Mouse (Mus musculus) heart, postnatal 4 days (tissue): Measurements from ENCODE around the gene Spink8. TPM values are rescaled to one million over a fixed set of nuclear protein-coding genes. Genes with fewer than 3 reads are reported as not detected.
"Not testable (repeated sequence)": the region's sequence is repeated elsewhere in the genome, so short reads cannot be mapped to it uniquely, and the experiment has no call there.

Source experiments
- DNase-seq: peaks from one replicate; pipeline ENCODE4 v3.0.0; 2021
- total RNA-seq, 2 experiments: library from RNA; stranded (reverse); gene quantifications; 2 replicates each; pipeline ENCODE4 v1.2.3; 2021

The Spink8 gene
- total RNA-seq: not detected

DNA sequence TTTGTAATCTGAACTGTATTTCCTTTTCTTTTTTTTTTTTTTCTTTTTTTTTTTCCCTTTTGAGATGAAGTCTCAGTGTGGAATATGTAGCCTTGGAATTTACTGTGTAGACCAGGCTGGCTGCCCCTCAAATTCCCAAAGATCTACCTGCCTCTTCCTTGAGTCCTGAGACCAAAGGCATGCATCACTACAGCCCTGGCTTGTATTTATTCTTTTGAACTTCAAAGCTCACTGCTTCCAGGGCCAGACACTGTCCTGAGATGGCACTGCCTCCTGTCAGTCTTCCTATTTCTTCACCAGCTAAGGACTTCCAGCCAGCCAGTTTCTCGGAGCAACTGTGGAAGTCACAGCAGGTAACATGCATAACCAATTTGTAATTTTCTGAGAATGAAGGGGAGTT, at the start of gene Spink8:
TSS of gene Spink8 (plus strand) at position 301 of the 400 bp plus-strand sequence.
- no peak for DNase-seq

DNA sequence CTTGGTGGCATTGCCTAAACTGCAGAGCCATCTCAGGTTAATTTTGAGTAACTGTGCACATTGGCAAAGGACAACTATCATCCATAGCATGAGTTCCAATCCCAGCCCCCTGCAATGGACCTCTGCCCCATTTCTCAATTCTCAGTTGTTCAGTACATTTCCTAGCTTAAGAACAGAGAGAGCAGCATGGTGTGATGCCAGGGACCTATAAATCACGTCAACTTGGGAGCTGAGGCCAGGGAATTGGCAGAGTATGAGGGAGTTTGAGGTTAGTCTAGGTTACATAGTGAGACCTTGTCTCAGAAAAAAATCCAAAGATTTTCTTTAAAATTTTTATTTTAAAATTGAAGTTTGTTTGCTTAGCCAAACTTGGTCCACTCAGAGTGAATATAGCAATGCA, 45.2 kb upstream of the Spink8 start:
- not testable (repeated sequence) for DNase-seq

DNA sequence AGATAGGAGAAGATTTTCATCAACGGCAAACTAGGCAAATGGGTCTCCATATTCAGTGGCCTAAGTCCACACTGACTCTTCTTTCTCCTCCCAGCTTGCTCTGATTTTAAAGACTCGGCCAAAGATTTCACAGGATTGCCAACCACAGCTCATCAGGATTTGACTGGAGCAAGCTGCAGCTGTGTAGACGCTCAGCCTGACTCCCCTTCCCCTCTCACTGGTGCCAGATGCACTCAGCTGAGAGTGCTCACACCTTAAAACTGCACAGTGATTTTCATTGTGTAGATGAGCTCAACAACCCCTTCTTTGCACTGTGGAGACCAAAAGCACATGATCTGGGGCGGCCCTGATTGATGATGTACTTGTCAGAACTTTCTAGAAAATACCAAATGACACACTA, 21.5 kb upstream of the Spink8 start, which contains the start of gene Fbxw27:
TSS of gene Fbxw27 (minus strand) at position 101 of the 400 bp plus-strand sequence.
- not testable (repeated sequence) for DNase-seq

DNA sequence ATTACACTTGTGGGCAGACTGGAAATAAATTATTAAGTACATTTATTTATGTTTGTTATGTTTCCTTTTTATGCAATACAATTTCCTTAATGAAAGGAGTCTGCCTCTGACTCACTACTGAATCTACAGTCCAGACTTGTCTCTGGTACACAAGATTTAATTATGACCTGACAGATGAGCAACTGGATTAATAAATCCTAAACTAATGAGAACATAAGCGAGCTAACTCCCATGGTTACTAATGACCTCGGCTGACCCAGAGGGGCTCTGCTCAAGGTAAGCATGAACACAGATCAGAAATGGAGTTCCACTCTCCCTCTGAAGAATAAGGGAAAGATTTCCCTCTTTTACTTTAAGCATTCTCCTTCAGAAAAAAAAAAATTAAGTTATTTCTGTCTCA, 16.9 kb upstream of the Spink8 start:
- DNase-seq: no peak

DNA sequence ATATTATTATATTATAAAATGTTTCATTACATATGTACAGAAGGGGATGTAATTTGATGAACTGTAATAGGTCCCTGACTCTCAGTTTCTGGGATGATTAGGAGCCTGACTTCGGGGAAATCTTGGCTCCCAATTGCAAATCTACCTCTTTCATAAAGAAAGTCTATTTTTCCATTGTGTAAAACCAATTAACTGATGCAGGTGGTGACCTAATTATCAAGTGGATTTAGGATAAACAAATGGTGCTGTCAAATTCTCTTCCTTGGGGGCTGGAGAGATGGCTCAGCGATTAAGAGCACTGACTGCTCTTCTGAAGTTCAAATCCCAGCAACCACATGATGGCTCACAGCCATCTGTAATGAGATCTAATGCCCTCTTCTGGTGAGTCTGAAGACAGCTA, 16.3 kb upstream of the Spink8 start:
- no peak for DNase-seq

DNA sequence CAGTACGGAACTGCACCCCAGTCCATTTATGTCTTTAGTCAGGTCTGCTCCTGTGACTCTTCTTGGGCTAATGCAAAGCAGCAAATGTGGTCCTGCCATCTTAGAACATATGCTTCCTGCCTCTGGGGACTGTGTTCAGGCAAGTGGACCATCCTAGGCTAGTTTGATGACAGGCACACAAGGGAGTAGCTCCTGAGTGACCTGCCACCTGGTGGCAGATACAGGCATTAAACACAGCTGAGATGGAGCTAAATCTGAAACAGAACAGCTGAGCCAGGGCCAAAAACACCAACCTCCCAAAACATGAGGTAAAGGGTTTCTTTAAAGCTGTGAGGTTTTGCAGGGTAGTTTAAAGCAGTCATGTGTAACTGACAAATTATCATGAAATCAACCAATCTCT, 14.0 kb upstream of the Spink8 start:
- peak; percentile 19 for DNase-seq

DNA sequence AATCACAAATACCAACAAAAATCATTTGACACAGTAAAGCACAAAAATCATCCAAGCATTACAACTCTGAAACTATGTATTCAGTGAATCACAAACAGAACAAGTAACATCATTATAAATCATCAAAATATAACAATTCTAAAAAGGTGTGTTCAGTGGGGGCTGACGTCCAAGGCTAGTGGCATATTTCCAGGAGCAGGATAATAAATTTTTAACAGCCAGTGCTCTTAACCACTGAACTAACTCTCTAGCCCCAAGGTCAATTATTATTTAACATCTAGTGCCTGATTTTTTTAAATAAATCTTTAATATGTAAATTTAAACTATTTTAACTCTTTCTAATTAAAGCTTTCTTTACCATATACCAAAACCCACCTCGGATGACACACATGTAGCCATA, 6.5 kb upstream of the Spink8 start:
- not testable (repeated sequence) for DNase-seq

DNA sequence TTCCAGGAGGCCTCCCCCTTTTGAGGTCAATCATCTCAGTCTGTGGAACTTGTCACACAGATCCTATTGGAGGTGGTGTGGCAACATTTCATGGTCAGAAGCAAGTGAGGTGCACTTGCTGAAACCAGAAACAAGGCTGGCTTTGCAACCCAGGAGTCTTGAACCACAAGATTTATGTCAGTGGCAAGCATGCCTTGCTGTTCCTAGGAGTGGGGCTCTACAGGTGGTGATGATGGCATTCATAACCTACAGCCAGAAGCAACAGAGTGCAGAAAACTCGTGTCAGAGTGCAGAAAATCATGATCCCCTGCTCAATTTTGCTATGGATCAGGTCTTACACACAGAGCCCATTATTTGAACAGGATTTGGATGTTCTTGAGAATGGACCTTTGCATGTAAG, 5.8 kb upstream of the Spink8 start:
- DNase-seq: no peak

DNA sequence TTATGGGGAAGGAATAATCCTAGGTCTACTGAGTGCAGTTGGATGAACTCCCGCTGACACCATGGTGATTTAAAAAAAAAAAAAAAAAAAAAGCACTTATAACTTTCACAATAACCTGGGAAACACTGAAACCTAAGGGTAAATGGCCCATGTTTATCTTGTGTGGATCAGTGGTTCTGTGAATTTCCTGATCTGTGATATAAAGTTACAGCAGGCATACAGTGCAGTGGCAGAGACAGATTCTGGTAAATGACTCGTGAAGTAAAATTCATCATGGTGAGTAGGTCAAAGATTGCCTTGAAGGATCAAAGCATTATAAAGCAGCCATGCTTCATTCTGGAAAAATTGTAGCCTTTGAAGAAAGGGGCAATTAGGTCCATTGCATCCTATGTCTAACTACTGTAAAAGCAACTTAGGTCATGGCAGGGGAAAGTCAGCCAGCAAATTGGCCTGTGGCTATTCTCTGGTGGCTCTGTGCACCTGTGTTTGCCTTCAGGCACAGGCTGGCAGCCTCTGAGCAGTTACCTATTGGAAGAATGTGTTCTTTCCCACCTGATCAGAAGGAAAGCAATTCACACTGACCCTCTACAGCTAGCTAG, 5.3 kb upstream of the Spink8 start:
- DNase-seq: no peak

DNA sequence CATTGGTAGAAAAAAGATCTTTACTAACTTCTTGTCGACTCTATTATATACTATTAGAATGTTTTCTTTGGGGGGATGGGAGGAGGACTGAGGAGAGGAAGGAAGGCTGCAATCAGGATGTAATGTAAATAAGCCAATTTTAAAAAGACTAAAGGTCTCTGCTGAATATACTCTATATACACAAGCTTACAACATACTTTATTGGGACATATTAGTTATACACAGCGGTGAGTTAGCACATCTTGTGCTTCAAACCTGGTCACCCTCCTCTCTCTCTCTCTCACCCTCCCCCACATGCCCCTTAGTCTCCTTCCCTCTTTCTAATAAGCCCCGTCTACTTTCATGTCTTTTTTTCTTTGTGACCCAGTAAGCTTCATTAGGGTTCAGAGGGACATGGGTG, 4.2 kb upstream of the Spink8 start:
- DNase-seq: no peak

DNA sequence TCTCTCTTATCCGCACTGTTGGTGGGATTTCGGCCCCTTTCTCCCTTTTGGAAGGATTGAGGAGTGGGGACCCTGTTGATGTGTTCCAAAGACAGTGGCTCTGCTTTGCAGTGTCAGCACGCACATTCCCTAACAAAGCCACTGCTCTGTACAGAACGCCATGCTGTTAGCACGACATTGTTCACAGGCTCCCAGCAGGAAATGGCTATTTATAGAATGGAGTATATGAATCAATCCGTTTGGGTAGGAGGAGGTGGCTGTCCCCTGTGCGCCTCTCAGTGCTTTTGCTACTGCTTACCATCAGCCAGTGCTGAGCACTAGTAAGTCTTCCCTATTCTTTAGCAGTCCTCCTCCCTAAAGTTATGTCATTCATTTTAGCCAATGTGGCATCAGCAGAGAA, 1.3 kb downstream of the Spink8 start:
- no peak for DNase-seq

DNA sequence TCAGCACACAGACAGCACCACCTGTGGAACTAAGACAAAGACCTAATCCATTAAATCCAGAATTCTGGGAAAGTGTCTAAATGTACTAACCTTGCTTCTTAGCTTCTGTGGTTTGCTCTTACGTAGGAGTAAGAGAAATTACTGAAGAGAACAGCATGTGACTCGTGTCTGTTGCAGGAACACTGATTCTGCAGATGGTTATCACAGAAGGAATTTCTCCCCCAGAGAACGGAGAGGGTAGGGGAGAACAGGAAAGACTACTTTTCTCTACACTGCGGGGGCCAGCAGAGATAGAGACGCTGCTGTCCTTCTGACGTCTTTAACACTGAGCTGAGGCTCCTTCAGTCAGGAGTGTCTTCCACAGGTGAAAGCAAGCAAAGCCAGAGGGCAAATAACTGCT, 4.3 kb downstream of the Spink8 start:
- DNase-seq: no peak

DNA sequence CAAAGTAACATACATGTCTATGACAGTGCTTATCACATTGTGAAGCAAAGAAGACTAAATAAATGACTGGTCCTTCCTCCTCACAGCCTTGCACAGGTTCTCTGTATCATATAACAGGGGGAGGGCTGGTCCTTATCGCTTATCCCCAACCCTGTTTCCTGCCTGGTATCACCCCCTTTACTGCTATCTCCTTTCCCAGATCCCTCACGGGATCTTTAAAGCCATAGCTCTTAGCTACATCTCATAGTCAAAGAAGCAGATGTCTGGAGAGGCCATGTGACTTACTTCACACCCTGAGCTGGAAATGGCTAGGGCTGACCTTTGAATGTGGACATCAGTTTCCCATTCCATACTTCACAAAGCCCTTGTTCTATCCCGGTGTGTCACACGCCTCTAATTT, 13.7 kb downstream of the Spink8 start:
- no peak for DNase-seq

DNA sequence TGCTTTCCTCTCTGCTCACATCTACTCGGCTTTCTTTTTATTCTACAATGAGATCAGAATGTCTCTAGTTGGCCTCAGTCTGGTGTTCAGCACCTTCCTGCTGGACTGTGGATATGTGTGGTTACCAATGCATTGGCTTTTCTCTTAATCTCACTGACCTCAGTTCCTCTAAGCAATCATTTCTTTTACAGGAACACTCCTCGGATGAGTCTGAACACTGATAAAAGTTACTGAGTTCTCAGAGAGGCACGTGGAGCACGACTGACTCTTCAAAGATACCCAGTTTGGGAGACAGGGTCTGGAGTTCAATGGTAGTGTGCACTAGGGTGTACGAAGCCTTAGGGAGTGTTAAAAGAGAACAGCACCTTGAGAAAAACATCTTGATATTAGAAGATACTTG, 14.1 kb downstream of the Spink8 start:
- DNase-seq: no peak

DNA sequence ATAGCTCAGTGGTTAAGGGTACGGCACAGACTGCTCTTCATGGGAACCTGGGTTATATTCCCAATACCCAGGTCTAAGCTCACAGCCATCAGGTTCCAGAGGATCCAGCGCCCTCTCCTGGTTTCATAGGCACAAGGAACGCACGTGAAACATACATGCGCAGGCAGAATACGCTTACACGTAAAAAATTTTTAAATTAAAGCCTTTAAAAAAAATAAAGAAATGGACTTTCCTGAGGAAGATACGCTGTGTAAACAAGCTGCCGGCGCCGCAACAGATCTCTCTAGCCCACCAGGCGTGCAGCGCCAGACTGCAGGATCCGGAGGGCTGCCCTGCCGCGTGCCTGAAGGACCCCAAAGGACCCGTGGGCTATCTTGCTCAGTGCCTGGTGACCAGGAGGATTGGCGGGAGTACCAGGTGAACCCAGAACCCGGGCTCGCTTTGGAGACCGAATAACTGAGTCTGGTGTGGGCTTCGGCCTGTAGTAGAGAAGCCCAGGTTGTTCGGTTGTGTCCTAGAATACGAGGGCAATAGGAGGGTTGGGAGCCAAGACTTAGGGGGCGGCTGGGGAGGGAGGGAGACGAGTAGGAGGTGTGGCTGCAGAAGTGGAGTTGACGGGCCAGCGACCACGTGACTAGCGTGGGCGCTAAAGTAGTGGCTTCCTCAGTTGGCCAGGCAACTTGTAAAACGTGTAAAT, 20.5 kb downstream of the Spink8 start, which contains the start of gene Nme6:
TSS of gene Nme6 (plus strand) at position 359 of the 697 bp plus-strand sequence.
- peak; percentile 88 for DNase-seq

DNA sequence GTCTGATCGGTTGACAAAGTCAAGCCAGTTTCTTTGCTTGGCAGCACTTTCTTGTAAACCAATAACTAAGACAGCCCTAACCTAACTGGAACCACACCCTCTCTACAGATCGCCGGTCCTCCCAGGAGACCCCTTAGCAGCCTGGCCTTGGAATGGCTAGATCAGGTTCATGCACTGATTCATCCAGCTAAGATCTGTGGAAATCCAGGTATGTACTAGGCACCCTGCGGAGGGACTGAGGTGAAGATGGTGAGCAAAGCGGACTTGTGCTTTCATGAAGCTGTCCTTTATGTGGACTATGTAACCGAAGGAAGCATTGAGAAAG, 21.0 kb downstream of the Spink8 start:
- no peak for DNase-seq

DNA sequence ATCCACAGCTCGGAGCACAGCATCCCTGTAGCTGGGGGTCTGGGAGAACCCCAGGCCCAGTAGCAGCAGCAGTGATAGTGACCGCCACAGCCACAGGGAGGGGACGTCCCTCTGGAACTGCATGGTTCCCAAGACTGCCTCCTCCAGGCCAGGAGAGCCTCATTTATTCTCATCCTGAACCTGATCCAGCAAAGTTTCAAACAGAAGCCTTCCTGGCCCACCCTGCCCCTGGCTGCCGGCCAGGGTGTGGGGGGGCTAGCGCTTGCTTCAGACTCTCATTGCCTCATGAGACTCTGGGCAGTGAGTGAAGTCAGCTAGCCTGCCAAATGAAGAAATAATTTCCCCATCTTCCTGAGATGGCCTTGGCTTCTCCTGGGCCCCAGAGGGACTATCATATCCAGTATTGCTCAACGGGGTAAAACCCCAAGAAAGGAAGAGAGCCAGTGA, 37.3 kb downstream of the Spink8 start, which contains the start of gene Camp:
TSS of gene Camp (minus strand) at position 306 of the 447 bp plus-strand sequence.
- DNase-seq: peak; percentile 66

DNA sequence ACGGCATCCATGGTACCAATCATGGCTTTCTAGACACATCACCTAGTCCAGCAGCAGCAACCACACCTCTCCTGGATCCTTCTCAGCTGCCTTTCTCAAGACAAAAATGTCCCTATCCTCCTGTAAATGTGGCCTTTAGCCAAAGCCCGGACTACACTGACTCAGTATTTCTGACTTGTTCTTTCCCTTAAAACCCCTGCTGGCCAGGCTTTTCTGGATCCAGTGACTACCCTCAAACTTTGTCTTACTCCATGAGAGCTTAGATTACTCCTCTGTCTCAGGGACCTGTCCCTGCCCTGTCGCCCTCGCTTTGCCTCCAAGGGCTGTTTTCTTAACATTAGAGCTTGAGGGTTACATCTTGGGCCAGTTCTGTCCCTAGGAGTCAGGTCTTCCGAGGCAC, 38.0 kb downstream of the Spink8 start:
- no peak for DNase-seq

DNA sequence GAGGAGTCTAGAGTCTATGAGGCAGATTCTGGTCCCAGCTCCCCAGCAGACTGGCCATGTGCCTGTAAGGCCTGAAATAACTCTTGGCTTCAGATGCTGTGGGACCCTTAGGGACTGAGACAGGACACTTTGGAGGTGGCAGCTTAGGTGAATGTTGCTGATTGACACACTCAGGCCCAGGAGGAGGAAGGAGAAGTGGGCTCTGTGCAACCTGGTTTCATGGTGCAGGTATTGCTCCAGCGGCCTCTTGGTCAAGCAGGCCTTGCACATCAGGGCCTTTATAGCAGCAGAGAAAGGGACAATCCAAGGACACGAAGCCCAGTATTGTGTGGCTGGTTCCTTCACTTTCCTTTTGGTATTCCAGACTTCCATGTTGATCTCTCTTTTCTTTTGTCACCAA, 42.3 kb downstream of the Spink8 start:
- DNase-seq: no peak

DNA sequence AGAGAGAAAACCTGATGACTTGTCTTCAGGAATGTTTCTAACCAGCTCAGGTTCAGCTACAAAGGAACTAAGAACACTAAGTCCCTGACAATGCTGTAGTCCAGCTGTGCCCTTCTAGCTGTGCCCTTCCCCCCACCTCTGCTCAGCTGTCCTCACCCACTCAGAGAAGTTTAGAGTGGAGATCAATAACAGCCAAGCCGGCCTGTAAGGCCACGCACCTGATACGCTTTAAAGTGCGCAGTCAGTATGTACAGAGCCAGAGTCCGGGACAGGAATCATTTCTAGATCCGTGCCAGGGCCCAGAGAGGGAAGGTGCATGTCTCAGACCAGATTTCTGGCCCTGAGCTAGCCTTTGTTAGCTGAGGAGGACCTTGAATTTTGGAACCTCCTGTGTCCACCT, 43.9 kb downstream of the Spink8 start:
- DNase-seq: no peak

DNA sequence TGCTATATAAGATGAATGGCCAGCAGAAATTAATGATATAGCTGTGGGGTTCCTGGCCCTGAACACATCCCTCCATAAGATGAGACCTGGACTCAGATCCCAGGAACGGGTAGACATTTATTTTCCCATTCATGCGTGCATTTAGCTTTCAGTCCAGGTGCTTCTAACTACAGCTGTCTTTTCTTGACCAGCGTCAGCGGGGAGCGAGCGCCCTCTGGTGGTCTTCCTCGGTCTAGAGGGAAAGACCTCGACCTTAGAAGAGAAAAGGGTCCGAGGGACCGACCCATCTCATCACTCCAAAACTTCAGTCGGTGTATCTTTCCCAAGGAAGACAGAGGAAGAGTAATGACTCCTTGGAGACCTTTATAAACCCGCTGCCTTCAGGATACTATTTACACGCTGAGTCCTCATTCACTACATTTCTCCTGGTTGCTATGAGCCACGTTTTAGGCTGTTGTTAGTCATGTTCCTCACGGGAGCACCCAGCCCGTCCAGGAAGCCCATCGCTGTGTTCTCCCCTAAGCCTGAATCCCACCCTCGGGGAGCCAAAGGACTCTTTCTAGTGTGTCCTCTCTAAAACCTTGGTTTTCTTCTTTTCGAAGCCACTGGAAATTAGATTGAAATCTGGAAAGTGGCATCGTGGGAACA, 50.4 kb downstream of the Spink8 start:
- peak; percentile 89 for DNase-seq

DNA sequence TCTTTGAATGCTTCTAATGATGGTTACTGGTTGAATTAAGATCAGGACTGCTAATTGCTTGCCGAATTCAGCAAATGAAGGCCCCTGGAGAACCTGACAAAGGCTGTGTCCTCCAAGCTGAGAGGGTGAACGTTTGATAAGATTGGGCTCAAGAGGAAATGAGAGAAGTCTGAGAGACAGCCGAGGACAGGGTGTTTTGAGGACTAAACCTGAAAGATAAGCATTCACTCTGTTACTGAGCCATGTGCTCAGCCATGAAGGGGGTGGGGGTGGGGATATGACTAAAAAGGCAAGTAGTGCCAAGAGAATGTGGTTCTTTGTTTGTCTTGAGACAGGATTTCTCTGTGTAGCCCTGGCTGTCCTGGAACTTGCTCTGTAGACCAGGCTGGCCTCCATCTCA, 51.0 kb downstream of the Spink8 start:
- no peak for DNase-seq

DNA sequence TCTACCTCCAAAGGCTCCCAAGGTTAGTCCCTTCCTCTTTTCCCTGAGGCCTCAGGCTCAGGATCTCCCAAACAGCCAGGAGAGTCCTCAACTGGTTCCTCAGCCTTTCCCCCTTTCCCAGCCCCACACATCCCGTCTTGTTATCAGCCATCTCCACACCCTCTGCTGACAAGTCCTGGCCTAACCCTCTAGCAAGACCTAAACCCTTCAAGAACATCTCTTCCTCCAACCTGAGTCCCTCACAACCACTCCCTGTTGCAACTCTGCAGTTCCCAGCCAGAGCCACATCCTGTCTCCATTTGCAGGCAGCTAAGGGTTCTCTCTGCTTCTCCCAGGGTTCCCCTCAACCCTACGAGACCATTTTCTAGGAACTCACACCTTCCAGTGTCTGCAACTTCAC, 54.1 kb downstream of the Spink8 start:
- DNase-seq: no peak
